Mouse (Mus musculus) spleen, adult 12 weeks (tissue): ENCODE results near the gene Neurl3.

ENCODE experiments used
- DNase-seq: peaks from one replicate; pipeline ENCODE4 v3.0.0; 2022; ENCODE audit warnings: low spot score

Neurl3 gene

GRCm38 (mm10) chr1:36274455-36274854, at the start of gene Neurl3:
Gene Neurl3, minus strand, starts transcription at chr1:36274679.
- DNase-seq: no peak

DNA sequence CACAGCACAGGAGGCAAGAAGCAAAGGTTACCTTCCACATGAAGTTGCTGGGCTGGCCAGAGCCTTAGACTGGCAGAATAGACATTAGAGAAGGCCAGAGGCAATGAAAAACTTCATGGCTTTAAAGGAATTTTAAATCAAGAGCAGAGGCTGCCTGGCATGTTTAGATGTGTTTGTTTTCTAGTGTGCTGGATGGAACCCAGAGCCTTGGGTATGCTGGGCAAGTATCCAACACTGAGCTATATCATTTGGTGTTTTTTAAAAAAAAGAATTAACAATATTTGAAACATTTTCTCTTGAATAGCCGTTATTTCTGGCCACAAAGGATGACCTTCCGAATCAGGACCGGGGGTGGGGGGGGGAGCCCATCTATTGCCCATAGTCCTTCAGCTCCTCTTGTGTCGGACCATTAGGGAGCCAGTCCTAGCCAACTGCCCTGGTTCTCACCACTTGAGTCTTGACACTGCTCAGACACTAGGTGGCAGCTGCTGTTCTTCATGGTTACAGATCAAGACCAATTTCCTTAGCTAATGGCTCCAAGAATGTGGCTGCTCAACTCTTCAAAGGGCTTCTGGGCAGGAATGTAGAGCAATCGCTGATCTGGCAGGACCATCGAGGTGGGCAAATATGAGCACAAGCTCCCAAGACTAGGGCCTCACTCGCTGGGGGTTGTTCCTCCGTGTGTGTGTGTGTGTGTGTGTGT, 49.4 kb upstream of the Neurl3 start:
- no peak for DNase-seq

DNA sequence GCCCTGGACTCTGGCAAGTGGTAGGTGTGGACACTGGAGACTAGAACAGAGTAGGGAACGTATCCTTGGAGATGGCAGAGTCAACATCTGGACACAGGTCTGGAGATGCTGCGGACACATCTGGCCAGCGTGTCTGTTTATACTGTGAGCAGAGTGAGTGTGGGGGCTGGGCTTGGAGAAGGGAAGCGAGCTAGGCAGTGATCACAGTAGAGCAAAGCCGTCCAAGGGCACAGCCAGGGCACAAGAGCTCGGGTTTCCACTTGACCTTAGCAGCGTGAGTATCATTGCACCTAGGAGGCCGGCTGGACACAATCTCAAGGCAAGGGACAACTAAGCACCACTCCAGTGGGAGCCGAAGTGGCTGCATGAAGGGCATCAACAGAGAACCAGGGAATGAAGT, 48.6 kb upstream of the Neurl3 start:
- no peak for DNase-seq

DNA sequence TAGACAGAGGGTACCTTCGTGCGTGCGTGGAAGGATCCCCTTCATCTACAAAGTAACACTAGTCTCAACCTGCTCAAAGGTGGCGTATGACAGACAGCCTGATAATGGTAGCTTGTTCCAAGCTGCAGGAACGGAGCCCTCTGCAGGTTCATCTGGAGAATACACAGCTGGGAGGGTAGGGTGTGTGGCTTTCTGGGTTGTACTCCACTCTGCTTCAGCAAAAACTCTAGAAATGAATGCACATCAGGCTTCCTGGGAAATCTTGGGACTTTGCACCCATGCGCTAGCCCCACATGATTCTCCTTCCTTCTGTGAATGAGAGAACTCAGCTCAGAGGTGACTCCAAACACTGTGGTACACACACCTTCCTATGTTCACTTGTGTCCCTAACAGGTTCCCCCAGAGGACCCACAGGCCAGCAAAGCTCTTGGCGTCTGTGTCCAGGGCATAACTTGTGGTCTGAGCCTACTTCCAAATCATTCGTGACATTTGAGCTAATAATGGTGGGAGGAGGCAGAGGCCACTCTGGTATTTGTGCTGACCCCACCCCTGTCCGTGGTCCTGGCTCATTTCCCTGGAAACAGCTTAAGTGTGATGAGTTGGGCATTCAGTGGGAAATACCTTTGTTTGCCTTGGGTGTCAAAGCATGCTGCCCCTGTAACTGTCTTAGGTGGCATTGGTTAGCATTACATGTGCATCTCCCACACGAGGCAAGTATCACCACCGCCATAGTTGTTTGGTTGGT, 47.5 kb upstream of the Neurl3 start:
- DNase-seq: no peak

DNA sequence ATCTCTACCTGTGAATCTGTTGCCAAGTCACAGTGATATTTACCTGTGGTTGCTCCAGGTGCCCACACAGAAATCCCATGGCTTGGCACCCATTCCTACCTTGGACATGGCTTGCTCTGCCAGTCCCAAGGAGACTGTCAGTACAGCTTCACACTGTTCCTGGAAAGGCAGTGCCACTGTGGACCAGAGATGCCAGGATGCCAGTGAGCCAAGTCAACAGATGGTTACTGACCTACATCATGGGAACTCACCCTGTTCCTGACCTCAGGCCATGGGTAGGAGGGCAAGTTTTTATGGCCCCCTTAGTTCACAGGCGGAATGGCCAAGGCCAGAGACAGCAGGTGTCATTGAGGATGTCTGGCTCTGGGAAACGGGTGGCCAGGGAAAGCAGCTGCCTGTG, 46.7 kb upstream of the Neurl3 start:
- no peak for DNase-seq

- DNase-seq: no peak
Measured at GRCm38 (mm10) chr1:36315776-36316100, 41.3 kb upstream of the Neurl3 start.

- no peak for DNase-seq
Measured at GRCm38 (mm10) chr1:36314959-36315775, 40.7 kb upstream of the Neurl3 start.

DNA sequence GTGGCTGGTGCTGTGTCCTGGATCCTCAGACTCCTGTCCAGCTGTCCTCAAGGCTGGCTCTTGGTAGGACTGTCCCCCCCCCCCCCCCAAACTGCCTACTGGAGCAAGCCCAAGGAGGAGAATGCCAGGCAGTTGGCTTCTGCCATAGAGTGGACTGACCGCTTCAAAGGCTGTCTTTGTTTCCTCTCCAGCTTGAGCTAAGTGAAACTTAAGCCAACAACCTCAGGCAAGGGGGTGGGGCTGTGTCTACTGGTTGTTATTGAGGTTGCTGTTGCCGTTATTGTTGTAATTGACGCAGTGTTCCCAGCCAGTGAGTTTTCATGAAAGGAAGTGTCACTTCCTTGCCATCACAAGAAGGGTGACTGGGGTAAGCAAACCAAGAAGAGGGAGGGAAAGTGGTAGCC, 35.0 kb upstream of the Neurl3 start:
- DNase-seq: peak; percentile 31

GRCm38 (mm10) chr1:36308966-36309475, 34.5 kb upstream of the Neurl3 start:
- no peak for DNase-seq

GRCm38 (mm10) chr1:36308451-36308901, 34.0 kb upstream of the Neurl3 start:
- DNase-seq: peak; percentile 27

DNA sequence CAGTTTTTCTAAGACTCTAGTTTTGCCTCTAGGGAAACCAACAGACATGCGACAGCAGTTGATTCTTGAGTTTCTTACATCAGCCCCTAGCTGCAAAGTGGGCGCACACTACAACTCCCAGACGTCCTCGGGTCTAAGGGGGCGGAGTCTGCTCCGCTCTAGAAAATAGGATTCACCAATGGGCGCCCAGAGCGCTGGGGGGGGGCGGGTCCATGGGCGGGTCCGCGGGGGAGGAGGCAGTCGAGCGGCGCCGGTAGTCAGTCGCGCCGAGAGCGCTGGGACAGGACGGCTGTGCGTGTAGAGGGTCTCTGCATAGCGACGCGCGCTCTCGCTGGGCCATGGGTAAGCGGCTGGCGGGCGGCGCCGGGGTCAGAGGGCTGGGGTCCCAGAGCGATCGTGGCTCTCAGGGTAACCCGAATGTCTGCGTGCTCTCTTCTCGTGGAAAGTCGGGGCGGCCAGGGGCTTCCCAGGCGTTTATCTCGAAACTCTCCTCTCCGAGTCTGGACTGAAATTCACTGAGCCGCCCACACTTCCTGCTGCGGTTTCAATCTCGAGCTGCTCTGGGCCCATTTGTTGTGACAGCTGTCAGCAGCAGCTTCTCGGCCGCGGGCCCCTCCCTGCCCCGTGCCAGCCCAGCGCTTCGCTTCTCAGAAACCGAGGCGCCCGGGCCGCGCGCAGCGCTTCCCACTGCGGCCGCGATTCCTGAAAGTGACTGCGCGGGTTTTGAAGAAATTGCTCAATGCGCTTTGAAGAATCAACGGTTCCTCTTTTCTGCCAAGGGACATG, 33.2 kb upstream of the Neurl3 start, which contains the start of gene Arid5a:
Arid5a (plus strand) TSS at position 239 of the 786 bp plus-strand sequence.
- peak; percentile 76 for DNase-seq

DNA sequence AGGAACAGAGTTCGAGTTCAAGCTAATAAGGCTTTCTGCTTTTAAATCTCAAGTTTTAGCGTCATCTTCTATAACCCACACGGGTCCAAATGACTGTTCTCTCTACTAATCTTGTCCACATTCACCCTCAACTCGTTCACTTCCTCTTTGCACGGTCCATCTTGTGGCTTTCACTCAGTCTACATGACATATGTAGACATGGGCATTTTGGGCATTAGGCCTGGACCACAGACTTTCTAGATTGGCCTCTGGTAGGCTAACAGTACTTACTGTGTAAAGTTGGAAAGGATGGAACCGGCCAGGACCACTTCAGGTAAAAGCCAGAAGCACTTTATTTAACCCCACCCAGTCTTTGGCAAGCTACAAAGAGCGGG, 32.6 kb upstream of the Neurl3 start:
- DNase-seq: no peak

- DNase-seq: no peak
Measured at GRCm38 (mm10) chr1:36306120-36306519, 31.6 kb upstream of the Neurl3 start.

GRCm38 (mm10) chr1:36304764-36305163, 30.3 kb upstream of the Neurl3 start:
- DNase-seq: no peak

DNA sequence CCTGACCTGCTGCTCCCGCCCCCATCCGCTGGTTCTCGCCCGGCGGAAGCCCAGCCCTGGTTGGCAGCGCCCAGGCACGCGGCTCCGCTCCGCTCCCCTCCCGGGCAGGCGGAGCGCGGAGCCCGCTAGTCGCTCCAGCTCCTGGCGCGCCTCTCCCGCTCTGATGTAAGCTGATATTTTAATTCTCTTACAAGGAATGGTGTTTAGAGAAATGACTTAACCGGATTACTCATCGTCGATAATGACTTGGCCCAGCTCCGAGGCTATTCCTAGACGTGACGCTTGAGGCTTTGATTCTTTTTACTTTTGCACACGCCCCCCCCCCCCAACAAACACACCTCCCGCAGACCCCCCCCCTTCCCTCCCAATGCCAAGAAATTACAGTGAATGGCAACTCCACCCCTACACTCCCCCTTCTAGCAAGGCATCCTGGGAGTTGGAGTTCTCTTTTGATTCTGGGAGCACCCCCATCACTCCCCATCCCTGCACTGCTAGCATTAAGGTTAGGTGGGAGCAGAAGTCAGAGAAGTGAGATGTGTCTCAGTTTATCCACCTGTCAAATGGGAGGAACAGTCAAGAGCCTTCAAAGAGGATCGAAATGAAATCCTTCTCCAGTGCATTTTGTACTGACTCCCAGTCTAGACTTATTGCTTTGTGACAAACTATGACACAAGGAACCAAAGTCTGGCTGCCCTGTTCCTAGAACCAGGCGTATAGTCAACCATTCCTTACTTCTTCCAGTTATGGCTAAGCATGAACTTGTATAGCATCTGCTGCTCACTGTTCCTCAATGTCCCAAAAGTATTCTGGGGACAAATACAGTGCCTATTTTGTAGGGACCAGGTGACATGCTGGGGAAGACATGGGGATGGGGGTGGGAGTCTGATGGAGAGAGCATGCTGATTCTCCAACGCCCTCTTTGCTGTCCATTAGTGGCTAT, 29.2 kb upstream of the Neurl3 start:
- no peak for DNase-seq

DNA sequence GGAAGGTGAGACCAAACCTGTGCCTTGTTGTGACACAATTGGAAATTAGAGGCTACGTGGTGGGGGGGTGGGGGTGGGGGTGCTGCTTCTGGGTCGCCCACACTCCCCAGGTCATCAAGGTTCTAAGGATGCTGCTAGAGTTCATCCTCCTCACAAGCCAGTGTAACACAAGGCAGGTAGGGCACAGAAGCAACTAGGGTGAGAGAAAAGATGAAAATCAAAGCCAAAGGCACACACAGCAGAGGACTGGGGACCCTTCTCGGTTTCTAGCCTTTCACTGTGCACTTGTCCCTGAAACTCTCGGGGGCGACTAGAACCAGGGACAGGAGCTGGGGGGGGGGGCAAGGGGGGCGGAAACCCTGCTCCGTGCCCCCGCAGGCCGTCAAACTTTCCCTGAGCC, 28.5 kb upstream of the Neurl3 start:
- DNase-seq: no peak

GRCm38 (mm10) chr1:36302273-36302672, 27.8 kb upstream of the Neurl3 start:
- DNase-seq: no peak

DNA sequence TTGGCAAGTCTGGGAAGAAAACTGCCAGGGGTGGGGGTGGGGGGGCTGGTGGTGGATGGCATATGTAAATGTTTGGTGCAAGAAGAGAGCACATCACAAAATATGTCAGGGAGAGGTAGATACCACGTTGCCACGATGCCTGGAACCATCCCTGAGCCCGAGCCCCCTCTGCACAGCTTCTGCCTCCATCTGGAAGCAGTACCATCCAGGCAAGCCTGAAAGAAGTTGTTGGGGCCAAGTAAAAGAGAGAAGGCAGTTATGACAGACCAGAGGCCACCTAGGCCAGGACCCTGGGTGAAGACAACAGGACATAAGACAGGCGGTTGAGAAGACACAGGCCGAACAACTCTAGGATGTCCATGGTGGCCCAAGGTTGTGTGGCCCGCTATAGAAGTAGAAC, 26.0 kb upstream of the Neurl3 start:
- DNase-seq: no peak

- DNase-seq: no peak
Measured at GRCm38 (mm10) chr1:36299676-36300075, 25.2 kb upstream of the Neurl3 start.

DNA sequence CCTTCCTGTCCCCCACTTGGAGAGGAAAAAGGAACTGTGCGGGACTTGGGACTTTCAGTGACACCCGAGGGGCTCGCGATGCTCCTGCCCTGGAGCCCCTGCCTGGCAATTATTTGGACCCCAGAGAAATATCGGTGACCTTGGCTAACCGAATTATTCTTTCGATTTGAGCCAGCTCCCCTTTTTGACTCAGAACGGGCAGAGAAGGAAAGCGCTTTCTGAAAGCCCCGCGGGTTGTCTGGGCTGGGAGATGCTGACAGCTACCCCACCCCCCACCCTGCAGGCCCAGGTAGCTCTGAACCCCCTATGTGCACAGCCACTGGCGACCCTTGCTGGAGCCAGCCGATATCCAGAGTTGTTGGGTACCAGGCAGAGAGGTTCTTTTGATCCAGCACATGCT, 24.6 kb upstream of the Neurl3 start:
- DNase-seq: no peak

DNA sequence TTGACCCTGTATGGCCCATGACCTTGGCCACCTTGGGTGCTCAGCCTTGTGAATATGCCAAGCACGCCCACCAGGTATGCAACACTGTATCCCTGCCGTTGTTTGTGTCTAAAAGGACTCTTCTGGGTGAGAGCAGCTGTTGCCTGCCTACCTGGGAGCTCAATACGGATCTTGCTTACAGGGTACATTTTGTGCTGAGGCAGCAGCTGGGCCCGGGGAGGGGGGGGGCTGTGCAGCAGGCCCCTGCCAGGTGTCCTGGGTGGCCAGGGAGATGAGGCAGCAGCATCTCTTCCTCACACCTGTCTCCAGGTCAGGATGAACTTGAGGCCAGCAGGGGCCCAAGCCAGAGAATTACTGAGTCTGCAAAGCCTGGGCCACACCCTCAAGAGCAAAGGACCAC, 23.6 kb upstream of the Neurl3 start:
- no peak for DNase-seq
